Mouse (Mus musculus): ENCODE data around the gene Trio.
"Not testable (repeated sequence)": the region's sequence is repeated elsewhere in the genome, so short reads cannot be mapped to it uniquely, and the experiment has no call there.

Gene Trio

DNA sequence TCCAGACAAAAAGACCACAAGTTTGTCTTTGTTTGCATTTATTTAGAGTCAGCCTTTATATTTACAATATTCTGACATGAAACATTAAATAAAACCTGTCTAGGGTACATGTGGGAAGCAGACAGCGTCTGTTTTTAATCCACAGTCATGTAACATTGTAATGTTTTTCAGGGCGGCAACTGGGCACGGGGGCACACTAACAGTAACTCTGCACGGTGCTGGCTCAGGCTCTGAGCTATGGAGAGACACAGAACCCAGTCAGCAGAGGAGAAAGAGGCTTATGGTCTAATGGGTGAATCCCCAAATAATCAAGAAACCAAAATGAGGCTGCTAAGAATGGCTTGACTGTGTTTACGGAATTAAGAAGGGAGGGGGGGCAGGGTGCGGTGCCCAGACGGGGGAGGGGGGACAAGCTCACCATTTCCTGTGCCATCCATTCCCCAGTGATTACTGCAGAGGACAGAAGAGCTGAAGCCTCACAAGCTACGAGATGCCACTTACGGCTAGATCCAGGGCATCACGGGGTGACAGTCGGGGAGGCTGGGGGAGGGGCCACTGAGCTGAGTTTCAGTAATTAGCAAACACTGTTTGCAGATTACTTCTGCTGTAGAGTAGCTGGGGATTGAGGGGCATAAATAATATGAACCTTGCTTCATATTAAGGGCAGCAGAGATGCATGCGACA, 255.0 kb downstream of the Trio start:
- DNase-seq (ENCODE audit: low spot score), result no peak

DNA sequence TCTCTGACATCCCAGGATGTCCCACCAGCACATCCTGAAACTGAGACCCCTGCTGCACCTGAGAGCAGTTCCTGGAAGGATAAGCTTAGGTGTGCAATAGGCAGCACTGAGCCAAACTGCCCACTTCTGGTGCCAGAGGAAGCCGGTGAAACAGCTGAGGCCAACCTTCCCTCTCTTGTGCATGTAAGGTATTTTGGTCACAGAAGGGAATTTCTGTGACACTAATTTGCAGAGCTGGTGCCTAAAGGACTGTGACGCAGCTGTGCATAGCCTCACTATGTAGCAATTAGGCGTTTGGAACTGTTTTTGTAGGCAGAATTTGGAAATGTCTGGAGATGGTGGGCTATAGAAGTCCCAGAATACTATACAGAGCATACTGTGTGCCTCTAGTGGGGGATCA, 264.2 kb downstream of the Trio start:
- DNase-seq (ENCODE audit: low spot score), result no peak

DNA sequence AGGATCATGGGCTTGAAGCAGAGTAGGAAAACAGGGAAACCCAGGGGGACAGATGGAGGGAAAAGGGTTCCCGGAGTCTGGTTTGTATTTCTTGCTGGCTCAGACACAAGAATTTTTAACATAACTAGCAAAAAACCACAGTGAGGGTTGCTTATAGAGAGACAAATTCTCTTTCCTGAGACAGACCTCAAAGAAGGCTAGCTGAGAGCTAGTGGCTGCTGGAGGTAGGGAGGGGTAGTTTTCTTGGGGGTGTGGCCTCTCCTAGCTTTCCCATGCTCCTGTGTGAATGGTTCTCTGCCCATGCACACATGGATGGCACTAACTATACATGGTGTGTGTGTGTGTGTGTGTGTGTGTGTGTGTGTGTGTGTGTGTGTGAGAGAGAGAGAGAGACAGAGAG, 265.0 kb downstream of the Trio start:
- DNase-seq (ENCODE audit: low spot score), result no peak

DNA sequence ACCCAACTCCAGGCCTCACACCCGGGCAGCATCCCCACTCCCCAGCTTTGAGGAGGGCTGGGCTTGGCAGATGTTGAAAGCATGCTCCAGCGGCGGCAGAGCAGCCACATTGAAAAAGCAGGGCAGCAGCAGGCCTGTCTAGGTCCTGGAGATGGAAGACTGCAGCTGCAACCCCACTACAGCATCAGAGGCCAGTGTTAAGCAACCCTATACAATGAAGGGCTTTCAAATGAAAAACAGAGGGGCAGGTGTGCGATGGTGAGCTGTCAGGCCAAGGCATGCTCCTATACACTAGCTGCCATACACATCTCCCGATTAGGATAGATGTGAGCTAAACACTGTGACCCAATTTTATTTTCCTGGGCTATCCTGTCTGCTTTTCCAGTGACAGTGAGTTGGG, 265.8 kb downstream of the Trio start:
- no peak for DNase-seq (ENCODE audit: low spot score)

DNA sequence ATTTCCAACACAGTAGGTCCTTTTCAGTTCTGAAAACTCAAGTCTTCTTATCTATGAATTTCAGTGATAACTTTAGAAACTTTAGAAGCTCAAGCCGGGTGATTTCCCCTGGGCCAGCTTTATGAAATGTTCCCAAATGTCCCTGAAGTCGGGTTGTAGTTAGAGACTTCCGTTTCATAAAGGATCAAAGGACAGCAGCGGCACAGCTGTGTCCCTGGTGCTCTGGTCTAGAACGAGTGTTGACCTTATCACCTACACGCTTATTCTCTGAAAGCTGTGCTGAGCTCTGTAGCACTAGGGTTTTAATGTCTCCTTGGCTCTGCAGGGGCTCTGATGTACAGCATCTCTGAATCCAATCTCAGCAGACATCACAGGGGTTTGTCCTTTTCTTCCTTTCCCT, 267.0 kb downstream of the Trio start:
- no peak for DNase-seq (ENCODE audit: low spot score)

DNA sequence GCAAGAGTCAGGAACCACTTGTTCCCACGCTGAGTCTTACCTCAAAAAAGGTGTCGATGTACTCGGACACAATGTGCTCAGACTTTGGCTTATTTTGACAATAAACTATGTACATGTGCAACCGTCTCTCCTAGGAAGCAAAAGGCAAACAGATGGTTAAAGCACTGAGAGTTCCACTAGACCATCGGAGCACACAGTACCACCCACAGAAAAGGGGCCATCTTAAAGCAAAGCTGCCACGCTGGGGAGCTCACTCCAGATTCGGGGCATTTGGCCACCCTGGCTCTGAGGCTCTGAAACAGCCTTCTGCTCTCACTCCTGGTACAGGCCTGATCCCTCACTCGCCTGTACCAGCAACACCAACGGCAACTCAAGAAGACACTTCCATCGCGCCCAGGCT, 269.2 kb downstream of the Trio start:
- DNase-seq (ENCODE audit: low spot score), result no peak

DNA sequence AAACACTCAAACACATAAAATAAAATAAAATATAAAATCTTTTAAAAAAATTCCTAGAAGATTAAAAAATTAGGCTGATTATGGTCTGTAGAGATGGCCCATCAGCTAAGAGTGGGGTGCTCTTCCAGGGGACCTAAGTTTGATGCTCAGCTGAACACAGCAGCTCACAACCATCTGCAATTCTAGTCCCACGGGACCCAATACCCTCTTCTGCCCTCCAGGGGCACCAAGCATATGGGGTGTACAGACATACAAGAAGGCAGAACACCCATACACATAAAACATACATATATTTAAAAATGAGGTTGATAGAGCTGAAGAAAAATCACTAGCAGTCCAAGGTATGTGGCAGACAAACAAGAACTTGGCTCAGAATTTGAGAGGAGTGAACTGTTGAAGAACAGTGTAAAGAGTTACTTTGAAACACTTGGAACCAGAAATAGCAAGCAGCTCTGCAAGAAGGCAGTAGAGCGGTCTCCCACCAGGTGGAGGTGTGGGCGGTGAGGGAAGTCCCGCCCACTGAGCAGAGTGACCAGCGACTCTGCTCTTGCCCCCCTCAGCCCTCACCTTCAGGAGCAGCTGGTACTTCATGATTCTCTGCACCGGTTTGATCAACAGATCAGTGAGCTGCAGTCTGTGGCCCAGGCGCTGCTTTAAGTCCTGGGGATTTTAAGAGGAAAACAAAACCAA, 270.9 kb downstream of the Trio start:
- DNase-seq (ENCODE audit: low spot score), result no peak

DNA sequence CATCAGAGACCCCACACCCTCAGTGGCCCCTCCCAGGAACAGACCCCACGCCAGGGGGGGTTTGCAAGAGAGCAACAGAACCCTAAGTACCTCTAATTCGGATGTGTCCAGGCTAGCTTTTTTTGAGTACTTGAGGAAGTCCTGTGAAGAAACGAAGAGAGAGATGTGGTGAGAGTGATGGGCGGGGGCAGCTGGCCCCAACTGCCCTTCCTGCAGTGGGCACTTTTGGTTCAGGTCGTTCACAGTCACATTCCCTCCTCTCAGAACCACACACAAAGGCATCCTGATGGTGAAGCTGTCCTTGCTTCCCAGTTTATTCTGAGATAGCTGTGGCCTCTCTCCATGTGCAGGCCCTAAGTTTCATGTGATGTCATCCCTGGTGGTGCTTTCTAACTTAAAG, 271.7 kb downstream of the Trio start:
- no peak for DNase-seq (ENCODE audit: low spot score)

DNA sequence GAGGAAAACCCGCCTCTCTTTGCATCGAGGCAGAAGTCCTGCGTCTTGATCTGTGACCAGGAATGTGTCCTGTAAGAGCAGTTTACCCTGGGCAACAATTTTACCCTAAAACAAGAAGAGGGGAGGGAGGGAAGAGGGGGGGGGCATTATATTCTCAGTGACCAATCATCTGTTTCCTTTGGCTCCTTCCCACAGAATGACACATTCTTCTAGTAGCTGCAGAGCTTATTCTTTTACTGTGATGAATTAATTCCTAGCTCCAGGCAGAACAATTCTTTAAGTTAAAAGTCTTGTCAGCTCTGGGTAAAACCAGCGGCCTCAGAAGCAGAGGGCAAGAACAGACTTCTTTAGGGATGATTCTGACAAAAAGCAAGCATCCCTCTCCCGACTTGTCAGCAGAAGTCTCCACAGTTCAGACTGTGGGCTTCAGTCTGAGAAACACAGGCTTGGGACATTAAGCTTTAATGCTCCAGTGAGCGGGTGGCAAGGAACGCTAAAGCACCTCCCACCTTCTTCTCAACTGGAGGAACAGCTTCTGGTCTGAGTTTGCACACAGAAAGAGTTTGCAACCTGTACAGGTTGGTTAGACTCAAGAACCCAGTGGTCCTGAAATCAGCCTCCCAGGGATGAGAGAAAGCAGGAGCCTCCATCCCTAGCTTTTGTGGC, 272.8 kb downstream of the Trio start:
- DNase-seq (ENCODE audit: low spot score), result no peak

DNA sequence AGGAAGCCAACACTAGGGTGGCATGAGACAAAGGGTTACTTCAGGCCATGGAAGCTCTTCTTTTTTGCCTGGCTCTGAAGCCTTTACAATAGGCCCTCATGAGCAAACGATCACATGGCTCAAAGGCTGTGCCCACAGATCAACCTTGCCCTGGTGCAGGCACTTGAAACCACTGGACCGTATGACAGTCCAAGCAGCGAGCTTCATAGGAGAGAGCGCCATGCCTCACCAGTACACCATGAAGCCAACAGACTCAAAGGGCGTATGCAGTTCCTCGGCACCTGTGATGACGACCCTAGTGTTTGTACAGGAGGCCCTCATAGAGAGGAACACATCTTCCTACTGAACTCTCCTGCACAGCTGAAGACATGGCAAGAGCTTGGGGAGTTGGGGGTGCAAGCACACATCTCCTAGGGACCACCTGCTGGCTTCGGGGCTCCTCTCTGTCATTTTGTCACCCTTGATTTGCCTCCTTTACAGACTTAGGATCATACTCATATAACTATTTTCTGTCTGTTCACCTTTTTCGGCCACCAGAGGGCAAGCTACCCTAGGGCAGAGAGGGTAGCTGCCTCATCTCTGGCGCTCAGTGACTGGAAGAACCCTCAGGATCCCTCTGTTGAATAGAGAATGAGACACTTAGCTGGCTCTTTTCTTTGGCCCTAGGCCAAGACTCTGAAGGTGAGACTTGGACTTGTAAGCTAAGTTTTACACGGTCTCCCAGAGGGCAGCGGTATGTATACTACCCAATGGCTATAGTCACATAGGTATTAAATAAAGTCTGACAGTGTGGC, 273.8 kb downstream of the Trio start:
- peak; percentile 64 for DNase-seq (ENCODE audit: low spot score)

DNA sequence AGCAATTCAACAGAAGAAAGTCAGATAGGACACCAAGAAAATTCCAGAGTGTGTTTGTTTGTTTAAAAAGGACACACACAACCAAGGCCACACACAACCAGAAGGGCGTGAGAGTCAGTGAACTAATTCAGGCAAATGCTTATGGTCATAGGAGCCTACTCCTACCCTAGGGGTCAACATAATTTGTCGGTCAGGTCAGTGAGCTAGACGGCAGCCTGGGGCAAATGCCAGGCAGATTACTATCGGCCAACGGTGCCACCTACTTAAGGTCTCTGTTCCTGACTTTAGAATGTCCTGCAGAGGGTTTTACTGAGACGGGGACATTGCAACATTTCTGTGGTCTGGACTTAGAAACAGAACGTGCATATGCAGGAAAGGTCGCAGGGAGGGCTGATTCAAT, 276.9 kb downstream of the Trio start:
- DNase-seq (ENCODE audit: low spot score), result no peak

DNA sequence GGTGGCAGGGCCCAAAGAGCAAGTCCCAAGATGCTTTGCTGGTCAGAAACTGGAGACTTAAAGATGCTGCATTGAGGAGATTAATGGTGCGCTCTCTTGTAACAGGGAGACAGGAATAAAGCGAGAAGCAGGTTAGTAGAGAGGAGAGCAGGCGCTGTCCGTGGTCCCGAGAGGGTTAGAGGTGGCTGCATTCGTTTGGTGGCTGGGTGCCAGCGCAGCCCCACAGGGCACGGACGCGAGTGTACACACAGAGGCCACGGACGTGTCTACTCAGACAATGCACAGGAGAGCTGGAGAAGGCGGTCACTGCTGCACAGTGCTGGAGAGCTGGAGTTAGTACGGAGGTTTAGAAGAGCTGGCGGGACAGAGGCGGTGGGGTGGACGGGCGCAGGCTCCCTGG, 278.1 kb downstream of the Trio start:
- no peak for DNase-seq (ENCODE audit: low spot score)

DNA sequence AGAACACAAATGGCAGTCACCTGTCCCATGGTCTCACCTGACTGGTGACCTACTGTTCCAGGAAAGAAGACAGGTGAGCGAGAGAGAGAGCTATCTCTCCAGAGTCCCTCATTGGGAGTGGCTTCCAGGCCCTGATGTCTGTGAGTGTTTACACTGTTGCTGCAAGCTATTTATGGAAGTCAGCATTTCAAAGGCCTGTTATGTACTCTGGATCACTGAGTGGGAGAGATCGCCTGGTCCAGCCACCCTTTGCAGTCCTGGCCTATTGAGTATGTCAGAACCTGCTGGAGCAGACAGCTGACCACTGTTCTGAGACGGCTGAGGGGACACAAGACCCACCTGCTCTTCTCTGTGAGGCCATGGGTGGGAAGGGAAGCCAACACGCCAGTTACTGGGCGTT, 280.7 kb downstream of the Trio start:
- DNase-seq (ENCODE audit: low spot score), result no peak

DNA sequence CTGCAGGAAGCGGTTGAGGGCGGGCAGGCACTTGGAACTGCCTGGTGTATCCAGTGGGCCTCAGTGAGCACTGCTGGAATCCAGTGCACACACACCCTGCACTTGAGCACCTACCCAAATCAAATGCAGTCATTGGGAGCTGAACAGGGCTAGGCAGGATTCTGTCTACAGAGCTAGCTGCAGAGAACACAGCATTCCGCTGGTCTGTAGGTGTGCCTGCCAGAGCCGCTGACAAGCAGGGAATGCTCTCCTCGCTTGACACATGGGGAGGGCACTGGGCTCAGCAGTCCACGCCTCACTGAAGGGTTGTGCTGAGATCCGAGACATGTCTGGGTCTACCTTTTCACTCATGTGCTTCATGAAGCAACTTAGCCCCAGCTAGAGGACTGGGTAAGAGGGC, 285.6 kb downstream of the Trio start:
- DNase-seq (ENCODE audit: low spot score), result no peak

DNA sequence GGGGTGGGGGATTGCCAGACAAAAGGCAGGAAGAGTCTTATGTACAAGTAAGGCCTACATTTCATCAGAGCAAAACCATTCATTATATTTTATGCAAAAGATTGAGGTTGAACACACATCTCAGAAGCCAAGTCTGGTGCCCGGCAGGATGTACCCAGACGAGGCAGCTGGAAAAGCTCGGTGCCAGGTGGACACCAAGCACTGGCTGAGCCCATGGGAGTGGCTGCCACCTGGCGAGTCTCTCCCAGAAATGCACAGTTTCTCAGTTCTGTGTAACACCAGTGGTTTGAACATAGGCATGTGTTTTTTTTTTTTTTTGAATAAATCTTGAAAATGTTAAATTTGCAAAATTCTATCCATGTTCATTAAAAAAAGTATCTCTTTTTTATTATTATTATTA, 293.8 kb downstream of the Trio start:
- DNase-seq (ENCODE audit: low spot score), result no peak

DNA sequence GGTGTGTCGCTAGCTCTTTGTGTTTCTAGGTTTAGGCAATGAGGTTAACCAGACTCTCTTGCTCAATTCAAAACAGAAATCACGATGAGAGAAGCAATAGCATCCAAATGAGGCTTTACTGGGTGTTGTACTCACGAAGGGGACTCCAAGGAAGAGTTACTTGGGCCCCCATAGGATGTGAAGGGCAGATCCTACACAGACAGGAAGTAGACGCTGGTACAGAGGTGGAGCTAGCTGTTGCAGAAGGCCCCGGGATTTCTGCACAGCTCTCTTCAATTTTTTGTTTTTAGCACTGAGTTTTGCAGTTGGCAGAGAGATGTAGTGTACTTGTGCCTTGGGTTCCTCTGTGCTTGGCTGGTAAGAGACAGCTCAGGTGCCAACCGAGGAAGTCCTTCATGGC, 299.4 kb downstream of the Trio start:
- DNase-seq (ENCODE audit: low spot score), result no peak

DNA sequence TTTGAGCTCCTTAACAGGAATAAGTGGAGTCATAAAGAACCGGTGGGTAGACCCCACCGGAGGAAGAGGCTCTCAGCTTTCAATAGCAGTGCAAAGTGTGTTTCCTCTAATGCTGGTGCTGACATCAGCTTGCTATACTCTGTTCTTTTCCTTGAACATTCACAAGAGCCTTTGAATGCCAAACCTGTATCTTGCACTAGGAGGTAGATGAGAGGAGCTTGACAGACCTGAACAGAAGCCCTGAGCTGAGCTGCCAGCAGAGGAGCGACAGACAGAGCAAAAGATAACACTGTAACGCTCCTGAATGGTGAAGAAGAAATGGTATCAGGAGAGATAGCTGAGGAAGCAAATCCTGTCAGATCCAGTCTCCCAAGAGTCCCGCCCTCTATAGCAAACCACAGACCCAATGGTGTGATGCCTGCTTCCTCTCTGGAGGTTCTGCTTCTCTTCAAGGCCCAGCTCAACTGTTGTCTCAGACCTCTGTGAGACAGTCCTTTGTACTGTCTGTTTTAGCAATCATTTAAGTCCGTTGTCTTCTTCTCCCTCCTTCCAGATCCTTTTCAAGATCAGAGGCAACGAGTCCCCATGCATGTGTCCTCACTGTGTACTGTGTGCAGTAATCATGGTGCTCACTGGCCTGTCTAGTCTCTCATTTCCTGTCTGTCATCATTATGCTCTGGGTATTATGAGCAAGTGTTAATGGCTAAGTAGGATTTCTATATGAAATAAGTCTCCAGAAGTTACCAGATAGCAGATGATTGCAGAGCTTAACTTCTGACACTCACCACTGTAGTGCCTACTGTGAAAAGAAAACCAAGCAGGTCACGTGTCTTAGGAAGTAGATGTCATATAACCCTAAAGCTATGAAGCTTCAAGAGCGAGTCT, 300.6 kb downstream of the Trio start:
- DNase-seq (ENCODE audit: low spot score), result no peak

DNA sequence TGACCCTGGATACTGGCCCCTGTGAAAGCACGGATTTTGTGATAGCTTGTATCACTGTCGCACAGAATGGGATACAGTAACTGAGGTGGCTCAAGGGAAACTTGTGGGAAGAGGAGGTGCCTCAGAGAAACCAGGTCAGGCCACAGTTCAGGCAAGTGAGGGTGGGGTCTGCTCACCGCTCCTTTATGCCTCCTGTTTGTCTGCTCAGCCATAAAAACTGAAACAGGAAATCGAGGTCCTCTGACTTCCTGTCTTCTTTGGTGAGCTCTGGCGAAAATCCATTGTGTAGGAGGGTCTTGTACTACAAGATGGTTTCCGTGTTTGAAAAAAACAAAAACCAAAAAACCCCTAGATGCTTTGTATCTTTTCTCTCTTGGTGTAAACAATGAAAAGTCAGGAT, 301.4 kb downstream of the Trio start:
- DNase-seq (ENCODE audit: low spot score), result no peak

DNA sequence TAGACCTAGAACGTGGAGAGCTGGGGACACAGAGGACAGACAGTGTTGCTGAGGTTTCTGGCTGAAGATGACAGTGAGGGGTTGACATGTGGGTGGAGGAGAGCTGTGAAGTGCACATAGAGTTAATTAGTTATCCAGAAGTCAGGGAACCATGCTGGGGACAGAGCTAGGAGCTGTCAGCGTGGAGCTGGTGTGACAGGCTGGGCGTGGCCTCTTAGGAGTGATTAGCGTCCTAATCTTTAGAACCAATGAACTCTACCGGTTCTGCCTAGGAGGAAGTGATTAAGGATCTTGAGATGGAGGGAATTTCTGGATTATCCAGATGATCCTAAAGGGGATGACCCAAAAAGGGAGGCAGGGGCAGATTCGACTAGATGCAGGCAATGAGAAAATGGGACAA, 301.9 kb downstream of the Trio start:
- DNase-seq (ENCODE audit: low spot score), result peak; percentile 19

DNA sequence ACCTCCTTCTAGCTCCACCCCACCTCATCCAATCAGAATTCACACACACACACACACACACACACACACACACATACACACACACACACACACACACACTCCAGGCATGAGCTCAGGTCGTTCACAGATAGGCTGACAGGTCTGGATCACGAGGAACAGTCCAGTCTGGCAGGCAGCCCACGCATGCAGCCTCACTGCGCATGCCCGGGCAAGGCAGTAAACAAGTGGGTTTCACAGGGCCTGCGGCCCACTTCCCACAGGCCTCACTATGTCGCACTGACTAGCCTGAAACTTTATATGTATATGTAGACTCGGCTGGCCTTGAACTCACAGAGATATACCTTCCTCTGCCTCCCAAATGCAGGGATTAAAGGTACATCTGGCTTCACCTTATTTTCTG, 305.4 kb downstream of the Trio start:
- not testable (repeated sequence) for DNase-seq (ENCODE audit: low spot score)

DNA sequence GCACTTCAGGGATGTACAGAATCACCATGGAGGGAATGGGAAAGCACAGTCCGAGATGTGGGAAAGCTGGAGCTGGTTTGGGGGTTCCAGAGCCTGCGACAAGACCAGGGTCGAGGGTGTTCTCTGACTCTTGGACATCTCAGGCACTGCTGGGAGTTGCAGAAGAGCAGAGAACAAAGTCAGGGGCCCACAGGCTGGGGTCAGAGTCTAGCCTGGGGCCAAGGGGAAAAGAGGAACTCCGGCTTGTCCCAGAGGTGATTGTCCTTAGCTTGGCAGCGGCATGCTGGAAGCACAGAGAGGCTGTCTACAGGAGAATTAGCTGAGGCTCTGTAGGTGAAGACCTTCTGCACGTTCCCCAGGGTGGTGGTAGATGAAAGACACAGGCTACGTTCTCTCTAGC, 307.0 kb downstream of the Trio start:
- DNase-seq (ENCODE audit: low spot score), result no peak

DNA sequence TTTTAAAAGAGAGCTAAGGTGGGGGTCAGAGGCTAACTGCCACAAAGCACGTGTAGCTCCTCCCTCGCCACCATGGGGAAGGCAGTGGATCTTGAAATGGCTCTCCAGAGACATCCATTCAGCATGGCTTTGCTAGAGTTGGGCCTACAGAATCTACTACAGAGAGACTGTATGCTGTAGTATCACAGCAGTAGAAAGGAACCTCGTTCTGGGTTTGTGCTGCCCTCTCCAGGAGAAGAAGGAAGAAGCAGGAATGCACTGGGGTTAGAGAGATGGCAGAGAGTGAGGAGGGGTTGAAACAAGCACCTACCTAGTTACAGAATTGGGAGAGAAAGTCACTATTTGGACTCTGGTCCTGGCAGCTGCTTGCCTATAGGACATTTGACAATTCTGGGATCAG, 310.3 kb downstream of the Trio start:
- peak; percentile 45 for DNase-seq (ENCODE audit: low spot score)

Data from embryo, embryonic 10 days (tissue).